Mouse (Mus musculus) lung, postnatal 0 days (tissue): ENCODE results near the gene Gucd1. TPM values are rescaled to one million over a fixed set of nuclear protein-coding genes. Genes with fewer than 3 reads are reported as not detected.
A peak's percentile ranks its signal among the peaks of the same experiment; 100 is the strongest.

Experiments used
- ATAC-seq: fragments of 200-750 bp; cut with Nextera tagmentation; 2 replicates; pipeline ENCODE4 v1.8.0; 2017; ENCODE audit warnings: moderate library complexity
- DNase-seq: peaks from one replicate; pipeline ENCODE4 v3.0.0-alpha.2; 2016; ENCODE audit warnings: low spot score
- H3K27ac ChIP-seq: fragments of 300-500 bp; sonication (generic); 2 replicates; pipeline ENCODE4 v1.5.1; 2014; ENCODE audit warnings: antibody characterized with exemption, mild to moderate bottlenecking, low read length, mixed read lengths
- H3K27me3 ChIP-seq: fragments of 300-500 bp; sonication (generic); replicated peaks from 2 replicates; pipeline ENCODE4 v1.6.1; 2014; ENCODE audit warnings: low read length, mixed read lengths; ENCODE audit not compliant: insufficient read depth
- H3K36me3 ChIP-seq: fragments of 300-500 bp; sonication (generic); 2 replicates; pipeline ENCODE4 v1.6.1; 2014; ENCODE audit warnings: low read length, mixed read lengths; ENCODE audit not compliant: insufficient read depth
- H3K4me1 ChIP-seq: fragments of 300-500 bp; sonication (generic); 2 replicates; pipeline ENCODE4 v1.6.1; 2014; ENCODE audit warnings: antibody characterized with exemption, low read depth, low read length, mixed read lengths; ENCODE audit not compliant: insufficient read depth
- H3K4me2 ChIP-seq: fragments of 300-500 bp; sonication (generic); replicated peaks from 2 replicates; pipeline ENCODE4 v1.6.1; 2014; ENCODE audit warnings: low read depth, mild to moderate bottlenecking, low read length, moderate library complexity, mixed read lengths
- H3K4me3 ChIP-seq: fragments of 300-500 bp; sonication (generic); 2 replicates; pipeline ENCODE4 v1.5.1; 2014; ENCODE audit warnings: low read depth, low read length
- H3K9ac ChIP-seq: fragments of 300-500 bp; sonication (generic); replicated peaks from 2 replicates; pipeline ENCODE4 v1.6.1; 2014; ENCODE audit warnings: low read depth, mild to moderate bottlenecking
- H3K9me3 ChIP-seq: fragments of 300-500 bp; sonication (generic); 2 replicates; pipeline ENCODE4 v1.6.1; 2016; ENCODE audit warnings: low read length, mixed read lengths
- CTCF ChIP-seq: IDR thresholded peaks from 2 replicates; pipeline ENCODE4 v1.5.1; 2016; ENCODE audit warnings: antibody characterized with exemption, mild to moderate bottlenecking
- EP300 ChIP-seq: IDR thresholded peaks from 2 replicates; pipeline ENCODE4 v1.6.1; 2016; ENCODE audit warnings: antibody characterized with exemption, mild to moderate bottlenecking, control low read depth
- WGBS: fragments of 180-500 bp; shearing (Covaris S2); extraction: QIAGEN DNeasy Blood & Tissue Kit; methylation state at CpG from one replicate; pipeline ENCODE4 v1.1.7; 2014; 5-methylcytosine and 5-hydroxymethylcytosine counted together
- polyA plus RNA-seq: library from polyadenylated mRNA; unstranded; fragments of >200 nt; fragmentation: Nextera tagmentation; extraction: Ambion mirVana; gene quantifications from 2 replicates; pipeline ENCODE4 v1.2.1, GENCODE M21; 2015

The Gucd1 gene
- polyA plus RNA-seq, 1 experiment from 2014 or later = 20.3 TPM

- H3K27ac ChIP-seq = peak within 1 kb of the TSS; percentile 99
- H3K4me3 ChIP-seq = peak within 1 kb of the TSS; percentile 81
- no peaks in the 10 kb centered on the region for H3K27me3 ChIP-seq
- peaks cover 18% of the 10 kb centered on the region; the same call in 1 of the 2 replicates for H3K4me1 ChIP-seq
- WGBS = 8% methylated on average over 23 of the region's 52 CpGs
- H3K4me2 ChIP-seq = peak within 1 kb of the TSS; percentile 92
- H3K9me3 ChIP-seq = no peaks in the 10 kb centered on the region
- ATAC-seq (peak; percentile 94), DNase-seq (peak; percentile 99)
- H3K36me3 ChIP-seq = no peaks in the 10 kb centered on the region
- TF ChIP-seq EP300 (no peak), CTCF (no peak)
- peak within 1 kb of the TSS; percentile 95 for H3K9ac ChIP-seq
Observed at GRCm38 (mm10) chr10:75517073-75517757, 557 bp downstream of the Gucd1 start, which contains the start of gene Snrpd3. TSS of gene Snrpd3 (plus strand) at chr10:75517551.

GRCm38 (mm10) chr10:75516724-75517072 lies 1.1 kb downstream of the Gucd1 start:
- under 1% methylated on average over 11 of the region's 12 CpGs for WGBS
- Histone ChIP-seq H3K4me1 (peaks cover 18% of the 10 kb centered on the region; the same call in 1 of the 2 replicates), H3K27me3 (no peaks in the 10 kb centered on the region), H3K4me3 (peak overlapping the region; percentile 81), H3K9ac (peak overlapping the region; percentile 95), H3K27ac (peak overlapping the region; percentile 99), H3K4me2 (peak overlapping the region; percentile 92), H3K9me3 (no peaks in the 10 kb centered on the region), H3K36me3 (peaks cover 3% of the 10 kb centered on the region; the same call in 1 of the 2 replicates)
- ATAC-seq = no peak
- DNase-seq = peak; percentile 32
- TF ChIP-seq CTCF (no peak), EP300 (no peak)

- Histone ChIP-seq H3K4me1 (peaks cover 18% of the 10 kb centered on the region; the same call in 1 of the 2 replicates), H3K36me3 (peaks cover 8% of the 10 kb centered on the region; the same call in 1 of the 2 replicates), H3K9ac (peak overlapping the region; percentile 95), H3K9me3 (no peaks in the 10 kb centered on the region), H3K27me3 (no peaks in the 10 kb centered on the region), H3K27ac (peak overlapping the region; percentile 99), H3K4me3 (peak overlapping the region; percentile 81), H3K4me2 (peak overlapping the region; percentile 92)
- ATAC-seq (no peak), DNase-seq (peak; percentile 12)
- TF ChIP-seq CTCF (no peak), EP300 (no peak)
- WGBS = 21% methylated on average over 8 of the region's 8 CpGs
Observed at GRCm38 (mm10) chr10:75516038-75516723, 1.6 kb downstream of the Gucd1 start.

- H3K4me1 ChIP-seq = peaks cover 18% of the 10 kb centered on the region; the same call in 1 of the 2 replicates
- DNase-seq (no peak), ATAC-seq (no peak)
- H3K4me2 ChIP-seq = peak overlapping the region; percentile 92
- TF ChIP-seq CTCF (no peak), EP300 (no peak)
- H3K36me3 ChIP-seq = peaks cover 14% of the 10 kb centered on the region; the same call in 1 of the 2 replicates
- no peaks in the 10 kb centered on the region for H3K27me3 ChIP-seq
- no peak overlapping the region for H3K4me3 ChIP-seq
- H3K9me3 ChIP-seq = no peaks in the 10 kb centered on the region
- WGBS = 81% methylated on average over 4 of the region's 4 CpGs
- H3K27ac ChIP-seq = no peak overlapping the region
- peak overlapping the region; percentile 95; the same call in 1 of the 2 replicates for H3K9ac ChIP-seq
Observed at GRCm38 (mm10) chr10:75515216-75516037, 2.3 kb downstream of the Gucd1 start.

GRCm38 (mm10) chr10:75514361-75514760 lies 3.4 kb downstream of the Gucd1 start:
- Histone ChIP-seq H3K9ac (no peak overlapping the region), H3K4me2 (no peak overlapping the region)

More at GRCm38 (mm10) chr10:75514361-75514760, 3.4 kb downstream of the Gucd1 start:
- no peak for DNase-seq
- H3K27ac ChIP-seq = no peak overlapping the region
- H3K4me1 ChIP-seq = peaks cover 18% of the 10 kb centered on the region; the same call in 1 of the 2 replicates
- WGBS = 61% methylated on average over 7 of the region's 7 CpGs
- ATAC-seq = no peak
- TF ChIP-seq EP300 = no peak
- no peak for TF ChIP-seq CTCF
- no peaks in the 10 kb centered on the region for H3K27me3 ChIP-seq
- H3K36me3 ChIP-seq = peaks cover 25% of the 10 kb centered on the region; the same call in 1 of the 2 replicates
- H3K9me3 ChIP-seq = no peaks in the 10 kb centered on the region
- no peak overlapping the region for H3K4me3 ChIP-seq
